Mouse (Mus musculus) testis, postnatal 10 days (tissue): ENCODE measurements around the gene Tas1r3.

Experiments
- DNase-seq: peaks from one replicate; pipeline ENCODE4 v3.0.0; 2021; ENCODE audit warnings: low spot score

Gene Tas1r3

GRCm38 (mm10) chr4:155886330-155886729 is 23.2 kb upstream of the Tas1r3 start:
- no peak for DNase-seq

GRCm38 (mm10) chr4:155883587-155883986 is 20.4 kb upstream of the Tas1r3 start:
- DNase-seq, result no peak

- no peak for DNase-seq
Measured at GRCm38 (mm10) chr4:155871404-155871803, 8.2 kb upstream of the Tas1r3 start.

- DNase-seq, result peak; percentile 98
Measured at GRCm38 (mm10) chr4:155869317-155870033, 6.3 kb upstream of the Tas1r3 start, which contains the start of the genes Cptp and Ints11. TSS of gene Cptp (minus strand) at chr4:155869440. TSS of gene Ints11 (plus strand) at chr4:155869546.

- no peak for DNase-seq
Measured at GRCm38 (mm10) chr4:155868614-155869298, 5.6 kb upstream of the Tas1r3 start.

GRCm38 (mm10) chr4:155861787-155862186 is 1.4 kb downstream of the Tas1r3 start:
- DNase-seq, result no peak

- DNase-seq, result peak; percentile 90
Measured at GRCm38 (mm10) chr4:155859318-155859717, 3.8 kb downstream of the Tas1r3 start.

- no peak for DNase-seq
Measured at GRCm38 (mm10) chr4:155856881-155857280, 6.3 kb downstream of the Tas1r3 start.

GRCm38 (mm10) chr4:155856071-155856470 is 7.1 kb downstream of the Tas1r3 start:
- DNase-seq, result no peak

GRCm38 (mm10) chr4:155854991-155855390 is 8.2 kb downstream of the Tas1r3 start:
- DNase-seq, result no peak

- DNase-seq, result no peak
Measured at GRCm38 (mm10) chr4:155853421-155853820, 9.7 kb downstream of the Tas1r3 start.

GRCm38 (mm10) chr4:155851951-155852411 is 11.2 kb downstream of the Tas1r3 start:
- no peak for DNase-seq

- DNase-seq, result no peak
Measured at GRCm38 (mm10) chr4:155851368-155851767, 11.8 kb downstream of the Tas1r3 start.

- DNase-seq, result no peak
Measured at GRCm38 (mm10) chr4:155849792-155850451, 13.2 kb downstream of the Tas1r3 start.

- no peak for DNase-seq
Measured at GRCm38 (mm10) chr4:155849391-155849790, 13.8 kb downstream of the Tas1r3 start.

- DNase-seq, result no peak
Measured at GRCm38 (mm10) chr4:155848434-155849095, 14.6 kb downstream of the Tas1r3 start.

- DNase-seq, result peak; percentile 63
Measured at GRCm38 (mm10) chr4:155847591-155848352, 15.4 kb downstream of the Tas1r3 start.

GRCm38 (mm10) chr4:155846871-155847578 is 16.1 kb downstream of the Tas1r3 start, which contains the start of gene Dvl1:
TSS of gene Dvl1 (plus strand) at chr4:155847402.
- DNase-seq, result peak; percentile 99

- DNase-seq, result no peak
Measured at GRCm38 (mm10) chr4:155843231-155843630, 19.9 kb downstream of the Tas1r3 start.

- DNase-seq, result peak; percentile 47
Measured at GRCm38 (mm10) chr4:155841651-155842270, 21.4 kb downstream of the Tas1r3 start.
